Mouse (Mus musculus) ES-E14 (cell line): Measurements from ENCODE around the gene Ptpru.

Experiments used
- CHD2 ChIP-seq: IDR thresholded peaks from 2 replicates; pipeline ENCODE4 v1.6.1; 2014; ENCODE audit warnings: mild to moderate bottlenecking, low read depth, low read length, inconsistent platforms
- HCFC1 ChIP-seq: IDR thresholded peaks from 2 replicates; pipeline ENCODE4 v1.6.1; 2012; ENCODE audit warnings: low read length, inconsistent platforms, borderline replicate concordance; ENCODE audit not compliant: insufficient read depth
- ZC3H11A ChIP-seq: IDR thresholded peaks from 2 replicates; pipeline ENCODE4 v1.6.1; 2012; ENCODE audit warnings: low read depth, mild to moderate bottlenecking, inconsistent platforms, low read length, borderline replicate concordance

GRCm38 (mm10) chr4:131740621-131741020 is 97.5 kb downstream of the Ptpru start:
- TF ChIP-seq ZC3H11A (no peak), HCFC1 (no peak), CHD2 (no peak)
